Mouse (Mus musculus) brain, embryonic 18.5 days (tissue): Measurements from ENCODE around the gene H2al1f.
"Not testable (repeated sequence)": the region's sequence is repeated elsewhere in the genome, so short reads cannot be mapped to it uniquely, and the experiment has no call there.

Experiments
- DNase-seq: peaks from one replicate; pipeline ENCODE4 v3.0.0-alpha.2; 2012; ENCODE audit warnings: low read depth, low spot score

The H2al1f gene

DNA sequence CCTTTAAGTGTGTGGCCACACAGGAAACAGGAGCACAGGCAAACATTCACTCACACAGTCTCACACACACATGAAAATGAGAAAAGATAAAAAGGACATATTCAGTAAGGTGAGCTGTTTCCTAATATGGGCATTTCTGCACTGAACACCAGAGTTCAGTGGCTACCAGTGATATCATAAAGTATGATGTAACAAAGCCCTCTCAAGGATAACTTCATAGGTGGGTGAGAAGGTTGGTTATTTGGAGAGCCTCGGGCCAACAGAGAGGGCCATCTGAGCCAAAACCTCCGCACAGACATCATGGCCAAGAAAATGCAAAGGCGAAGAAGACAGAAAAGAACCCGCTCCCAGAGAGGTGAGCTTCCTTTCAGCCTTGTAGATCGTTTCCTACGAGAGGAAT, at the start of gene H2al1f:
H2al1f (plus strand) TSS at position 301 of the 400 bp plus-strand sequence.
- DNase-seq = not testable (repeated sequence)

DNA sequence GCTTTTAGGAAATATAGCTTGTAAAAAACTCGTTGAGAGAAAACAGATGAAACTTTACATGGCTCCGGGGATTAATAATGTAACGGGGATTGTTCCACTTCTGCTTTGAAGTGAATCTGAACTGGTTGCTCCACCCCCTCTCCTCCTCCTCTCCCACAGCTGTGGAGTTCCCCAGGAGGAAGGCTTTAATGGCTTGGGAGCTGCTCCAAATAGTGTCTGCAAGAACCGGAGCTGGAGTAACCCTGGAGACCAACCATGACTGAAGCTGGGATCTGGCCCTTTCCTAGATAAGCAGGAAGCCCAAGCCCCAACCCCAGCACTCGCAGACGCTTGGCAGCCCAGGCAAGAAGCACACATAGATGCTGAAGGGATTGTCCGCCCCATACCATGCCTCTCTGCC, 47.2 kb upstream of the H2al1f start:
- no peak for DNase-seq

DNA sequence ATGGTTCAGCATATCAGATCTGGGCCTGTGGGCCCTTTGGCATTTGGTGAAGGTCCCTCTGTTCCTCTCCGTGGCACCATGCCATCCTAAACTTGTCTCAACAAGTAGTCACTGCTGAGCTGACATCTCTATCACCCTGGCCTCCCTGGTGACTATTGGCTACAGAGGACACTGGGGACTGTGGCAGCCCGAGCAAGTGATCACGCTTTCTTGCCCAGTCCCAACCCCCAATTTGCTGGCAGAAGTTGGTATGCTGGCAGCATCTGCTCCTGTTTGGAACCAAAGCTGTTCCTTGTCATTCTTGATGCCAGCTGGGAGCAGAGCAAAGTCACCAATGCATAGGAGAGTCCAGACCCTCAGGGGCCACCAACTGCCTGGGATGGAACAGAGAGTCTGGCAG, 45.9 kb upstream of the H2al1f start:
- no peak for DNase-seq

DNA sequence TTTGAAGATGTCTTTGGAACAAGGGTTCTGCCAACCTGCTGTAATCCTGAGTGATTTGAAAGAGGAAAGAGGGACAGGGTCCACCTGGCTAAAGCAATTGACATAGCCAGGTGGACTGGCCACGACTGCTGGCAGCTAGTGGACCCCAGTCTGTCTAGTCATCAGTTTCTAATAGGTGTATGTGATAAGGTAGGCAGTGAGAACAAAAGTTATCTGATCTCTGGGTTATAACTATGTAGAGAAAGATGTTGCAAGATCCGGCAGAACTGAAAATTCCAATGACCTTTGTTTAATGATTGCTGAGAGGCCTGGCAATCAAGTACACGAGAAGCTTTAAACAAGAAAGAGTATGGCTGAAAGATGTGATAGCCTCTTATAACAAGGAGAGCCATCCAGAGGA, 41.8 kb upstream of the H2al1f start:
- no peak for DNase-seq

DNA sequence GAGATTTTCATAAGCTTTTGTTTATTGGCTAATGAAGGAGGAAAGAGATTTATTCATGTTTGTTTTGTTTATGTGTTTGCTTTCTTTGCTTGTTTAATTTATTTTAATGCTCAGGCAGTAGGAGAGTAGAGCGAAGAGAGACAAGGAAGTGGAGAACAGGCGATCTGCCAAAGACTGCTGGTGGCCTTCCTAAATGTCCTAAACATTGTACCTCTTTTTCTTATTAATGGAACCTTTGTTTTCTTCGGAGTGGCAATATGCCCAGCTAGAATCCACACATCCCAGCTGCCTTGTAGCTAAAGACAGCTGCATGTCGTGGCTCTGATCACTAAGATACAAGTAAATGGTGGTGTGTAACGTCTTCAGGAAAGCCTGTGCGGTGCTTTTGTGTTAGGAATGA, 37.9 kb upstream of the H2al1f start:
- no peak for DNase-seq

DNA sequence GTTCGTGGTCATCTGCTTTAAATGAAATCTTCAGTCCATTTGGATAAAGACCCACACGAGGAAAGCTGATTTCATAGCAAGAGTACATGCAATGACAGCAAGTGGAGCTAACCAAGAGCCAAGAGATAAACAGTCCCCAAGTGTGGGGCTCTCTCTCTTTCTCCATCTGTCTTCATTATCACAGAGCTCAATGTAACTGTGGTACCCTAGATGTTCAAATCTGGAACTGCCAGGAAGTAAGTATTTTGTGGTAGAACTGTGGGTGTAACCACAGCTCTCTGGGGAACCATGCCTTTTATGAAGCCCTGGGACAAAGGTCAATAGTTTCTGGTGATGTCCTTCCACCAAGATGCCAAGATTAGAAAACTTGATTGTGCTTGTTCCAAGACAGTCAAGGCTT, 34.2 kb upstream of the H2al1f start:
- DNase-seq = no peak

DNA sequence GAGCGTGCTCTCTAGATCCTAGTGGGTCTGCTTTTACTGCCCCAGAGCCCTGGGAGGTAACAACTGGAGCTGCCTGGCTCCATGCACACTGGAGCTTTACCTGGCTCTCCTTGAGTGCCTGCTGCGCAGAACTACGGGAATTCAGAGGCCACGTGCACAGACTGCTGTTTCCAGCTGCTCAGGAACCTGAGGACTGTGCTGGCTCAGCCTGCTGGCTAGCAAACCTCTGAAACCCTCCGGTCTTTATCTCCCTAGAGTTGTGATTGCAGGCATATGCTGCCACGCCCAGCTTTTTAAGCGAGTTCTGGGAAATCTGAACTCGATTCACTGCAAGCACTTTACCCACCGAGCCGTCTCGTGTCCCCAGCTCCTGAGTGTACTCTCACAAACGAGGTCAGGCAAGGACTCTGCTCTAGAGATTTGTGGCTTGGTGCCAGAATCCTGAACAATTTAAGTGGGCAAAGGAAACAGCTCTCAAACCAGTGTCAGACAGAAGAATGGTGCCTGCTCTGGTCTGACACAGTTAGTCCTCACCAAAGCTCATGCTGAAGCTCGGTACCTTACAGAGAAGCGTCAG, 26.6 kb upstream of the H2al1f start:
- DNase-seq = no peak

DNA sequence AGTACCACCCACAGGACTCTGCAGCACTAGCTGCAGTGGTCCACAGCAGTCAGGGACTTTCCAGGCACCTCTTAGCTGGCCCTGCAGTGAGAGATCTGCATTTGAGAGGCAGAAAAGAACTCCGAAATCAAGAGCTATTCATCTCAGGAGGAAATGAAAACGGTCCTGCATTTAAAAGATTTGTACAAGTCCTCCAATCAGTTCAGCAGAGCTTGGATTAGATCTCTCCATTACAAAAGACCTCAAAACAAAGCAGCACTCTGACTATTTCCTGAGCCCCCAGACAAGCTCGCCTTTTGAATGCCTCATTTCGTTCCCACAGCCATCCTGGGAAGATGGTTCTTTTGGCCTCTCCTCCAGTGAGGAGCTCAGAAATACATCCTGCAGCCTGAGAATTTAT, 25.7 kb upstream of the H2al1f start:
- no peak for DNase-seq

DNA sequence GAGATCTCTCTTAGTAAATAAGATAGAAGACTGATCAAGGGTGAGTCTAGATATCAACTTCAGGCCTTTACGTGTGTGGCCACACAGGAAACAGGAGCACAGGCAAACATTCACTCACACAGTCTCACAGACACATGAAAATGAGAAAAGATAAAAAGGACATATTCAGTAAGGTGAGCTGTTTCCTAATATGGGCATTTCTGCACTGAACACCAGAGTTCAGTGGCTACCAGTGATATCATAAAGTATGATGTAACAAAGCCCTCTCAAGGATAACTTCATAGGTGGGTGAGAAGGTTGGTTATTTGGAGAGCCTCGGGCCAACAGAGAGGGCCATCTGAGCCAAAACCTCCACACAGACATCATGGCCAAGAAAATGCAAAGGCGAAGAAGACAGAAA, 16.0 kb upstream of the H2al1f start, which contains the start of gene H2al1a:
H2al1a (plus strand) TSS at position 301 of the 400 bp plus-strand sequence.
- DNase-seq = not testable (repeated sequence)

DNA sequence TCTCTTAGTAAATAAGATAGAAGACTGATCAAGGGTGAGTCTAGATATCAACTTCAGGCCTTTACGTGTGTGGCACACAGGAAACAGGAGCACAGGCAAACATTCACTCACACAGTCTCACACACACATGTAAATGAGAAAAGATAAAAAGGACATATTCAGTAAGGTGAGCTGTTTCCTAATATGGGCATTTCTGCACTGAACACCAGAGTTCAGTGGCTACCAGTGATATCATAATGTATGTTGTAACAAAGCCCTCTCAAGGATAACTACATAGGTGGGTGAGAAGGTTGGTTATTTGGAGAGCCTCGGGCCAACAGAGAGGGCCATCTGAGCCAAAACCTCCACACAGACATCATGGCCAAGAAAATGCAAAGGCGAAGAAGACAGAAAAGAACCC, 12.8 kb upstream of the H2al1f start, which contains the start of gene H2al1b:
H2al1b (plus strand) TSS at position 301 of the 400 bp plus-strand sequence.
- not testable (repeated sequence) for DNase-seq

DNA sequence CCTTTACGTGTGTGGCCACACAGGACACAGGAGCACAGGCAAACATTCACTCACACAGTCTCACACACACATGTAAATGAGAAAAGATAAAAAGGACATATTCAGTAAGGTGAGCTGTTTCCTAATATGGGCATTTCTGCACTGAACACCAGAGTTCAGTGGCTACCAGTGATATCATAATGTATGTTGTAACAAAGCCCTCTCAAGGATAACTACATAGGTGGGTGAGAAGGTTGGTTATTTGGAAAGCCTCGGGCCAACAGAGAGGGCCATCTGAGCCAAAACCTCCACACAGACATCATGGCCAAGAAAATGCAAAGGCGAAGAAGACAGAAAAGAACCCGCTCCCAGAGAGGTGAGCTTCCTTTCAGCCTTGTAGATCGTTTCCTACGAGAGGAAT, 9.6 kb upstream of the H2al1f start, which contains the start of gene H2al1c:
H2al1c (plus strand) TSS at position 301 of the 400 bp plus-strand sequence.
- not testable (repeated sequence) for DNase-seq

DNA sequence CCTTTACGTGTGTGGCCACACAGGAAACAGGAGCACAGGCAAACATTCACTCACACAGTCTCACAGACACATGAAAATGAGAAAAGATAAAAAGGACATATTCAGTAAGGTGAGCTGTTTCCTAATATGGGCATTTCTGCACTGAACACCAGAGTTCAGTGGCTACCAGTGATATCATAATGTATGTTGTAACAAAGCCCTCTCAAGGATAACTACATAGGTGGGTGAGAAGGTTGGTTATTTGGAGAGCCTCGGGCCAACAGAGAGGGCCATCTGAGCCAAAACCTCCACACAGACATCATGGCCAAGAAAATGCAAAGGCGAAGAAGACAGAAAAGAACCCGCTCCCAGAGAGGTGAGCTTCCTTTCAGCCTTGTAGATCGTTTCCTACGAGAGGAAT, 6.4 kb upstream of the H2al1f start, which contains the start of gene H2al1d:
H2al1d (plus strand) TSS at position 301 of the 400 bp plus-strand sequence.
- not testable (repeated sequence) for DNase-seq

DNA sequence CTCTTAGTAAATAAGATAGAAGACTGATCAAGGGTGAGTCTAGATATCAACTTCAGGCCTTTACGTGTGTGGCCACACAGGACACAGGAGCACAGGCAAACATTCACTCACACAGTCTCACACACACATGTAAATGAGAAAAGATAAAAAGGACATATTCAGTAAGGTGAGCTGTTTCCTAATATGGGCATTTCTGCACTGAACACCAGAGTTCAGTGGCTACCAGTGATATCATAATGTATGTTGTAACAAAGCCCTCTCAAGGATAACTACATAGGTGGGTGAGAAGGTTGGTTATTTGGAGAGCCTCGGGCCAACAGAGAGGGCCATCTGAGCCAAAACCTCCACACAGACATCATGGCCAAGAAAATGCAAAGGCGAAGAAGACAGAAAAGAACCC, 3.3 kb upstream of the H2al1f start, which contains the start of gene H2al1e:
H2al1e (plus strand) TSS at position 301 of the 400 bp plus-strand sequence.
- DNase-seq = not testable (repeated sequence)

DNA sequence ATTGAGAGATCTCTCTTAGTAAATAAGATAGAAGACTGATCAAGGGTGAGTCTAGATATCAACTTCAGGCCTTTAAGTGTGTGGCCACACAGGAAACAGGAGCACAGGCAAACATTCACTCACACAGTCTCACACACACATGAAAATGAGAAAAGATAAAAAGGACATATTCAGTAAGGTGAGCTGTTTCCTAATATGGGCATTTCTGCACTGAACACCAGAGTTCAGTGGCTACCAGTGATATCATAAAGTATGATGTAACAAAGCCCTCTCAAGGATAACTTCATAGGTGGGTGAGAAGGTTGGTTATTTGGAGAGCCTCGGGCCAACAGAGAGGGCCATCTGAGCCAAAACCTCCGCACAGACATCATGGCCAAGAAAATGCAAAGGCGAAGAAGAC, 3.0 kb downstream of the H2al1f start, which contains the start of gene H2al1g:
H2al1g (plus strand) TSS at position 301 of the 400 bp plus-strand sequence.
- DNase-seq = not testable (repeated sequence)

DNA sequence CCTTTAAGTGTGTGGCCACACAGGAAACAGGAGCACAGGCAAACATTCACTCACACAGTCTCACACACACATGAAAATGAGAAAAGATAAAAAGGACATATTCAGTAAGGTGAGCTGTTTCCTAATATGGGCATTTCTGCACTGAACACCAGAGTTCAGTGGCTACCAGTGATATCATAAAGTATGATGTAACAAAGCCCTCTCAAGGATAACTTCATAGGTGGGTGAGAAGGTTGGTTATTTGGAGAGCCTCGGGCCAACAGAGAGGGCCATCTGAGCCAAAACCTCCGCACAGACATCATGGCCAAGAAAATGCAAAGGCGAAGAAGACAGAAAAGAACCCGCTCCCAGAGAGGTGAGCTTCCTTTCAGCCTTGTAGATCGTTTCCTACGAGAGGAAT, 6.2 kb downstream of the H2al1f start, which contains the start of gene H2al1h:
H2al1h (plus strand) TSS at position 301 of the 400 bp plus-strand sequence.
- not testable (repeated sequence) for DNase-seq

DNA sequence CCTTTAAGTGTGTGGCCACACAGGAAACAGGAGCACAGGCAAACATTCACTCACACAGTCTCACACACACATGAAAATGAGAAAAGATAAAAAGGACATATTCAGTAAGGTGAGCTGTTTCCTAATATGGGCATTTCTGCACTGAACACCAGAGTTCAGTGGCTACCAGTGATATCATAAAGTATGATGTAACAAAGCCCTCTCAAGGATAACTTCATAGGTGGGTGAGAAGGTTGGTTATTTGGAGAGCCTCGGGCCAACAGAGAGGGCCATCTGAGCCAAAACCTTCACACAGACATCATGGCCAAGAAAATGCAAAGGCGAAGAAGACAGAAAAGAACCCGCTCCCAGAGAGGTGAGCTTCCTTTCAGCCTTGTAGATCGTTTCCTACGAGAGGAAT, 9.4 kb downstream of the H2al1f start, which contains the start of gene H2al1i:
H2al1i (plus strand) TSS at position 301 of the 400 bp plus-strand sequence.
- DNase-seq = not testable (repeated sequence)

DNA sequence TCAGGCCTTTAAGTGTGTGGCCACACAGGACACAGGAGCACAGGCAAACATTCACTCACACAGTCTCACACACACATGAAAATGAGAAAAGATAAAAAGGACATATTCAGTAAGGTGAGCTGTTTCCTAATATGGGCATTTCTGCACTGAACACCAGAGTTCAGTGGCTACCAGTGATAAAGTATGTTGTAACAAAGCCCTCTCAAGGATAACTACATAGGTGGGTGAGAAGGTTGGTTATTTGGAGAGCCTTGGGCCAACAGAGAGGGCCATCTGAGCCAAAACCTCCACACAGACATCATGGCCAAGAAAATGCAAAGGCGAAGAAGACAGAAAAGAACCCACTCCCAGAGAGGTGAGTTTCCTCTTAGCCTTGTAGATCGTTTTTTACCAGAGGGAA, 12.6 kb downstream of the H2al1f start, which contains the start of gene H2al1j:
H2al1j (plus strand) TSS at position 301 of the 400 bp plus-strand sequence.
- DNase-seq = not testable (repeated sequence)

DNA sequence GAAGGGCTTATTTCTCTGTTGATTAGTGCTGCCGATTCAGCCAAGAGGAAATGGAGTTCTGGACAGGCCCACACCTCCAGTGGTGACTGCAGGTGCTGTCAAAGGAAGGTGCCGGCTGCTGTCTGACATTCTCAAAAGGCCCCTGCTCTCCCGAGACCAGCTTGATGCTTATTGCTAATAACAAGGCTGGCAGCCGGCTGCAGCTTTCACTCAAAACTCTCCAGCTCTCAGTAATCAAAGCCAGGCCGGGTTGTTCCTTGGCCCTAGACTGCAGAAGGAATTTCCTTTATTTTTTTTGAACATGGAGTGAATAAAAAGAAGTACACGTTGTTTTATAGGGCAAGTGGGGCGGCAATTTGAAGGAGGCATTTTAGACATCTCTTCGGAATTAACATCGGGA, 30.8 kb downstream of the H2al1f start:
- DNase-seq = no peak

DNA sequence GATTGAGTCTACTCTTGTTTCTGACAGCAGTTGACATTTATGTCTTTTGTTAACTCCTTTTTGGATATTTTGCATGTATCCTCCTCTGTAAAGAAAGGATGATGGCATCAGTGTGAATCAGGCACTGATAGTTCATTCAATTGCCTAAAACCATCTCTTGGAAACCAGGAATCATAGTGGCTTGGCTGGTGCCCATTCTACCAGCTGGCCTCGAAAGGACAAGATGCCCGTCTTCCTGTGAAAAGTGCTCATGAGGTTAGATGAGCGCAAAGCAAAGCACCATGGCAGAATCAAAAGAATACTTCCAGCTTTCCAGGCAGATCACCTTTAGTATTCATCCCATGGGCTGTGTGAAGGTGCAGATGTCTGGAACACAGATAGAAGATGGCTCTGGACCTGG, 31.8 kb downstream of the H2al1f start:
- no peak for DNase-seq

DNA sequence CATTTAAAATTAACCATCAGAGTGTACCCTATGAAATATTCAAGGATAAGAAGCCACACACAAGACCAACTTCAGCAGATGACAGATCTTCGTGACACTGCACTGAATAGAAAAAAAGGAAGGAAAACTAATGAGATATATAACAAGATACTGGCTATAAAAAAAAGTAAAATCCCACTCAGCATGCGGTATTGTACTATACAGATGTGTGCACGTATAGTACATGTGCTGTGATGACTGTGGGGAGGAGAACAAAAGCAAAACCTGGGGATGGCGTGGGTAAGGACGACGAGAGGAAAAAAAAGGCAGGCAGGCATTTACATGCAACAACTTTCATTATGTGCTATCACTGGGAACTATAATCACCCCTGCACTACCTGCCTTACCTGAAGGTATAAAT, 45.9 kb downstream of the H2al1f start:
- DNase-seq = no peak

DNA sequence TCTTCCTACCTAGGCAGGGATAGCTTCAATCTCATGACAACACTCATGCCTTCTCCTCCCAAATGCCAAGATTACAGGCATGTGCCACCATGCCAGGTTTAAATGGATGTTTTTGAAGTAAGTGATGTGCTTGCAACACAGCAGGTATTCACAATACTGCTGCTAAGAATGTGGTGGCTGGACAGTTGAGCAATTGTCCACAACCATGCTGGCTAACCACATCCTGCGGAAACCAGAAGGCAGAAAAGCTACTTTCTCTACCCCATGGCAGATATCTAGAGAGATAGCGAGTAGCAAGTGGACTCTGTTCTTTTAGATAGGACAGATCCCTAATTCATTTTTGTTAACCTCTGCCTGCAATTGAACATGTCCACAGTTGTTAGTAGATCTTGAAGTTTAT, 46.3 kb downstream of the H2al1f start:
- DNase-seq = no peak

DNA sequence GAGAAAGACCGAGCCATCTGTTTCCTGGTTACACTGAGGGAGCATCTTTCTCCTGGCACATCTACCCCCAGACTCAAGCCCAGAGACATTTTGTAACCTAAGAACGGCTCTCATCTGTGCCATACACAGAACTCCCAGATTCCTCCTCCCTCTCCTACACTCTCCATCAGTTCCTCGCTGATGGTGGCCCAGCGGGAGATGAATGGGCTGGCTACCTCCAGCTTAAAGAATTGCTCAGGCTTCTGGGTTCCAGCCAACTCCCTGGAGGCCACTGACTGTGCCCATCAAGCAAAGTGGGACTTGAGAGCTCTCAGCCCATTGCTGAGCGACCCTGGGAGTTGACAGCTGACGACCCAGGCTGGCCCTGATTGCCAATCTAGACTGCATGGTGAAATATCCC, 48.9 kb downstream of the H2al1f start:
- DNase-seq = no peak
